Mouse (Mus musculus) myocyte (in vitro differentiated cells): ENCODE measurements around the gene Gm4881.

Experiments
- CEBPB ChIP-seq: IDR thresholded peaks from 2 replicates; pipeline ENCODE4 v1.6.1; 2011; ENCODE audit warnings: mild to moderate bottlenecking, moderate library complexity; ENCODE audit not compliant: poor library complexity, insufficient read depth, severe bottlenecking
- E2F4 ChIP-seq: IDR thresholded peaks from one replicate; pipeline ENCODE4 v1.6.1; 2011; ENCODE audit warnings: mild to moderate bottlenecking, control low read depth, moderate library complexity; ENCODE audit not compliant: insufficient read depth
- MAX ChIP-seq: IDR thresholded peaks from one replicate; pipeline ENCODE4 v1.6.1; 2011; ENCODE audit warnings: low read depth, mild to moderate bottlenecking, control low read depth
- MYOD1 ChIP-seq, 3 experiments: IDR thresholded peaks; one replicate each; pipeline ENCODE4 v1.6.1; 2011; ENCODE audit warnings: control low read depth in 2 of 3, low read depth in 2 of 3, mild to moderate bottlenecking in 2 of 3, moderate library complexity in 1 of 3; ENCODE audit not compliant: insufficient read length in 2 of 3, control insufficient read depth in 1 of 3
- MYOG ChIP-seq, 3 experiments: IDR thresholded peaks; one replicate each; pipeline ENCODE4 v1.6.1; 2011; ENCODE audit warnings: control low read depth in 2 of 3, low read depth in 2 of 3, mild to moderate bottlenecking in 2 of 3; ENCODE audit not compliant: insufficient read length in 2 of 3, control insufficient read depth in 1 of 3, insufficient read depth in 1 of 3
- POLR2A ChIP-seq: IDR thresholded peaks from one replicate; pipeline ENCODE4 v1.6.1; 2011; ENCODE audit warnings: low read depth, mild to moderate bottlenecking, control low read depth, moderate library complexity; ENCODE audit not compliant: insufficient read length
- POLR2AphosphoS2 ChIP-seq: IDR thresholded peaks from one replicate; pipeline ENCODE4 v1.6.1; 2011; ENCODE audit warnings: low read depth, control low read depth; ENCODE audit not compliant: insufficient read length
- SRF ChIP-seq: IDR thresholded peaks from one replicate; pipeline ENCODE4 v1.6.1; 2011; ENCODE audit warnings: low read depth; ENCODE audit not compliant: control insufficient read depth, insufficient read length
- TCF12 ChIP-seq: IDR thresholded peaks from one replicate; pipeline ENCODE4 v1.6.1; 2011; ENCODE audit warnings: mild to moderate bottlenecking, control low read depth; ENCODE audit not compliant: poor library complexity, insufficient read depth, severe bottlenecking
- TCF3 ChIP-seq: IDR thresholded peaks from one replicate; pipeline ENCODE4 v1.6.1; 2011; ENCODE audit warnings: low read depth, control low read depth; ENCODE audit not compliant: insufficient read length
- USF1 ChIP-seq: IDR thresholded peaks from one replicate; pipeline ENCODE4 v1.6.1; 2011; ENCODE audit warnings: low read depth, mild to moderate bottlenecking, control low read depth, moderate library complexity

GRCm38 (mm10) chr7:24947316-24948048 lies 3.2 kb upstream of the Gm4881 start:
- TF ChIP-seq E2F4 (no peak), POLR2A (no peak), TCF12 (no peak), MYOD1 (IDR thresholded peaks at IDR 0.05; ENCODE audit: control insufficient read depth in 1 of 3, insufficient read length in 2 of 3, low read depth in 2 of 3) (no peak), CEBPB (no peak), MAX (no peak), MYOG (IDR thresholded peaks at IDR 0.05; ENCODE audit: control insufficient read depth in 1 of 3, insufficient read depth in 1 of 3, insufficient read length in 2 of 3, low read depth in 2 of 3) (no peak), SRF (no peak), USF1 (no peak), POLR2AphosphoS2 (no peak), TCF3 (no peak)
